Mouse (Mus musculus) cerebellum, postnatal 4 days (tissue): Measurements from ENCODE around the gene Ubr1.

Experiments
- DNase-seq, 2 experiments: peaks; one replicate each; pipeline ENCODE4 v3.0.0; 2022; ENCODE audit warnings: low spot score in 2 of 2, mixed read lengths in 1 of 2

The Ubr1 gene

GRCm38 (mm10) chr2:120853151-120853550, 117.4 kb downstream of the Ubr1 start:
- no peak for DNase-seq

- DNase-seq: no peak
These were observed 117.9 kb downstream of the Ubr1 start for GRCm38 (mm10) chr2:120852626-120853025.

- peak; percentile 99 for DNase-seq
These were observed 120.0 kb downstream of the Ubr1 start, which contains the start of gene Ttbk2 for GRCm38 (mm10) chr2:120850424-120851082. Ttbk2 (minus strand) TSS chr2:120850604.

GRCm38 (mm10) chr2:120849449-120850423, 120.8 kb downstream of the Ubr1 start, which contains the start of gene Cdan1:
Cdan1 (minus strand) TSS chr2:120850128.
- DNase-seq: peak in 1 of 2 experiments; percentile 54

GRCm38 (mm10) chr2:120845280-120845679, 125.2 kb downstream of the Ubr1 start:
- DNase-seq: no peak

- DNase-seq: no peak
These were observed 126.5 kb downstream of the Ubr1 start for GRCm38 (mm10) chr2:120843990-120844389.

- DNase-seq: no peak
These were observed 129.3 kb downstream of the Ubr1 start for GRCm38 (mm10) chr2:120841211-120841610.

GRCm38 (mm10) chr2:120835167-120835566, 135.3 kb downstream of the Ubr1 start:
- DNase-seq: no peak

- DNase-seq: no peak
These were observed 143.4 kb downstream of the Ubr1 start for GRCm38 (mm10) chr2:120826936-120827638.
